In genomic region chr10:110160894-110161293, GRCm38 (mm10) we compare ENCODE assay signal across 12 mouse cellular contexts.
A peak's percentile ranks its signal among the peaks of the same experiment; 100 is the strongest.
DNase-seq lines count a peak whose midpoint lies in the region; ATAC-seq and TF ChIP-seq lines count a peak whose summit lies in the region.
"Had no signal": no experiment of that assay in that cellular context is flagged by ENCODE, and none has a peak within 500 bp of the region (broad histone marks: within the 10 kb centered on the region; RNA-seq: fewer than 3 reads in every experiment).

No protein-coding gene starts in this region.

- peak; percentile 24 for DNase-seq in kidney, postnatal 0 days (ENCODE audit: low spot score)
- DNase-seq in kidney, adult 9 months, result no peak
- no peak for DNase-seq in layer of hippocampus, postnatal 25 days (ENCODE audit: extremely low spot score in 1 of 2, low spot score in 1 of 2)
- no peak for DNase-seq in thymus, postnatal 0 days (ENCODE audit: low spot score)
- DNase-seq: adrenal gland, adult 2 months; kidney, adult 18-20 months had no signal

- no peak overlapping the region for H3K9ac ChIP-seq in kidney, postnatal 0 days (ENCODE audit: low read depth, low read length)
- H3K9ac ChIP-seq in hindbrain, embryonic 12.5 days, result no peak overlapping the region
- no peak overlapping the region for H3K9ac ChIP-seq in limb, embryonic 12.5 days (replicated peaks)
- no peak overlapping the region for H3K9ac ChIP-seq in neural tube, embryonic 12.5 days
- H3K9ac ChIP-seq: liver, embryonic 14.5 days; stomach, embryonic 15.5 days had no signal

- H3K27me3 ChIP-seq in kidney, postnatal 0 days (ENCODE audit: insufficient read depth, low read length), result no peaks in the 10 kb centered on the region
- H3K27me3 ChIP-seq in hindbrain, embryonic 12.5 days, result no peaks in the 10 kb centered on the region
- H3K27me3 ChIP-seq in limb, embryonic 12.5 days, result no peaks in the 10 kb centered on the region
- no peaks in the 10 kb centered on the region for H3K27me3 ChIP-seq in neural tube, embryonic 12.5 days (replicated peaks)
- H3K27me3 ChIP-seq: stomach, embryonic 15.5 days had no signal

- no peaks in the 10 kb centered on the region for H3K9me3 ChIP-seq in kidney, postnatal 0 days (replicated peaks; ENCODE audit: low read length)
- H3K9me3 ChIP-seq in hindbrain, embryonic 12.5 days (replicated peaks), result no peaks in the 10 kb centered on the region
- no peaks in the 10 kb centered on the region for H3K9me3 ChIP-seq in limb, embryonic 12.5 days
- no peaks in the 10 kb centered on the region for H3K9me3 ChIP-seq in neural tube, embryonic 12.5 days
- H3K9me3 ChIP-seq: stomach, embryonic 15.5 days had no signal

- WGBS in kidney, postnatal 0 days, result 37% methylated on average over 5 of the region's 5 CpGs
- WGBS in hindbrain, embryonic 12.5 days, result 64% methylated on average over 5 of the region's 5 CpGs
- 53% methylated on average over 5 of the region's 5 CpGs for WGBS in limb, embryonic 12.5 days
- WGBS in neural tube, embryonic 12.5 days, result 49% methylated on average over 5 of the region's 5 CpGs

- ATAC-seq in kidney, postnatal 0 days (replicated peaks; ENCODE audit: low FRiP score, low read depth), result 0 out of 2 replicates have a peak, but pooled peaks have one; percentile 36
- 0 out of 2 replicates have a peak, but pooled peaks have one; percentile 46 for ATAC-seq in hindbrain, embryonic 12.5 days (ENCODE audit: low FRiP score)
- ATAC-seq in limb, embryonic 12.5 days (ENCODE audit: insufficient number of reproducible peaks, insufficient read depth, low FRiP score, low TSS enrichment, low read depth), result peak; percentile 75; the same call in 1 of the 2 replicates
- ATAC-seq in neural tube, embryonic 12.5 days (ENCODE audit: low FRiP score, low read depth), result peak; percentile 82

- no peaks in the 10 kb centered on the region for H3K4me1 ChIP-seq in kidney, postnatal 0 days (replicated peaks; ENCODE audit: insufficient read depth, low read length)
- peaks cover 9% of the 10 kb centered on the region for H3K4me1 ChIP-seq in hindbrain, embryonic 12.5 days
- H3K4me1 ChIP-seq in limb, embryonic 12.5 days (replicated peaks), result peaks cover 4% of the 10 kb centered on the region
- H3K4me1 ChIP-seq in neural tube, embryonic 12.5 days, result peaks cover 12% of the 10 kb centered on the region; the same call in 1 of the 2 replicates
- H3K4me1 ChIP-seq: stomach, embryonic 15.5 days had no signal

- no peaks in the 10 kb centered on the region for H3K36me3 ChIP-seq in kidney, postnatal 0 days (ENCODE audit: insufficient read depth, low read length)
- H3K36me3 ChIP-seq in hindbrain, embryonic 12.5 days, result no peaks in the 10 kb centered on the region
- no peaks in the 10 kb centered on the region for H3K36me3 ChIP-seq in limb, embryonic 12.5 days
- no peaks in the 10 kb centered on the region for H3K36me3 ChIP-seq in neural tube, embryonic 12.5 days
- H3K36me3 ChIP-seq: stomach, embryonic 15.5 days had no signal

- TF ChIP-seq CTCF in kidney, postnatal 0 days (IDR thresholded peaks at IDR 0.05; ENCODE audit: low read depth), result no peak

- no peak overlapping the region for H3K4me3 ChIP-seq in kidney, postnatal 0 days (replicated peaks; ENCODE audit: low read depth, low read length)
- H3K4me3 ChIP-seq in hindbrain, embryonic 12.5 days, result no peak overlapping the region
- no peak overlapping the region for H3K4me3 ChIP-seq in limb, embryonic 12.5 days (replicated peaks)
- H3K4me3 ChIP-seq in neural tube, embryonic 12.5 days, result no peak overlapping the region
- H3K4me3 ChIP-seq: stomach, embryonic 15.5 days had no signal

- no peak overlapping the region for H3K4me2 ChIP-seq in kidney, postnatal 0 days (ENCODE audit: low read length)
- no peak overlapping the region for H3K4me2 ChIP-seq in hindbrain, embryonic 12.5 days (replicated peaks)
- no peak overlapping the region for H3K4me2 ChIP-seq in limb, embryonic 12.5 days
- no peak overlapping the region for H3K4me2 ChIP-seq in neural tube, embryonic 12.5 days (replicated peaks)
- H3K4me2 ChIP-seq: stomach, embryonic 15.5 days had no signal

- H3K27ac ChIP-seq in kidney, postnatal 0 days, result no peak overlapping the region
- peak overlapping the region; percentile 36; the same call in 1 of the 2 replicates for H3K27ac ChIP-seq in hindbrain, embryonic 12.5 days
- no peak overlapping the region for H3K27ac ChIP-seq in limb, embryonic 12.5 days
- peak overlapping the region; percentile 26; the same call in 1 of the 2 replicates for H3K27ac ChIP-seq in neural tube, embryonic 12.5 days
- H3K27ac ChIP-seq: liver, embryonic 14.5 days; macrophage; stomach, embryonic 15.5 days had no signal

Comparison
In these comparisons a context has a peak if more than half of its experiments do, and no peak if none do; other contexts are left out.
1. H3K27ac ChIP-seq: peak in hindbrain, embryonic 12.5 days (single experiment) and neural tube, embryonic 12.5 days (single experiment); none in kidney, postnatal 0 days (single experiment) and limb, embryonic 12.5 days (single experiment).
2. Peak in every context shown above with its lines, with median percentiles within 50 percentile points of each other: ATAC-seq.